Mouse (Mus musculus) embryonic fibroblast, embryonic 13.5 days (primary cell): Measurements from ENCODE around the gene Akap7. TPM values are rescaled to one million over a fixed set of nuclear protein-coding genes. Genes with fewer than 3 reads are reported as not detected.

Experiments used
- H3K27ac ChIP-seq: 2 replicates; pipeline ENCODE4 v1.5.1; 2012; ENCODE audit warnings: low read length, control low read depth, inconsistent platforms; ENCODE audit not compliant: insufficient read depth
- H3K4me1 ChIP-seq: 2 replicates; pipeline ENCODE4 v1.6.1; 2011; ENCODE audit warnings: low read length; ENCODE audit not compliant: control insufficient read depth, insufficient read depth
- H3K4me3 ChIP-seq: 2 replicates; pipeline ENCODE4 v1.5.1; 2011; ENCODE audit warnings: mild to moderate bottlenecking, control low read depth, low read length; ENCODE audit not compliant: insufficient read depth
- CTCF ChIP-seq: IDR thresholded peaks from 2 replicates; pipeline ENCODE4 v1.5.1; 2011; ENCODE audit warnings: mild to moderate bottlenecking, control low read depth, low read length, moderate library complexity, borderline replicate concordance; ENCODE audit not compliant: insufficient read depth
- POLR2A ChIP-seq: IDR thresholded peaks from 2 replicates; pipeline ENCODE4 v1.6.1; 2011; ENCODE audit warnings: low read depth, mild to moderate bottlenecking, control low read depth, low read length, moderate library complexity
- polyA plus RNA-seq: library from polyadenylated mRNA; stranded (reverse); fragments of >200 nt; gene quantifications from 2 replicates; pipeline ENCODE4 v1.2.4, GENCODE M21; 2011; ENCODE audit warnings: low read depth; ENCODE audit not compliant: missing spikeins, insufficient read length

Akap7 gene
- polyA plus RNA-seq, 1 experiment: 18.9 TPM

DNA sequence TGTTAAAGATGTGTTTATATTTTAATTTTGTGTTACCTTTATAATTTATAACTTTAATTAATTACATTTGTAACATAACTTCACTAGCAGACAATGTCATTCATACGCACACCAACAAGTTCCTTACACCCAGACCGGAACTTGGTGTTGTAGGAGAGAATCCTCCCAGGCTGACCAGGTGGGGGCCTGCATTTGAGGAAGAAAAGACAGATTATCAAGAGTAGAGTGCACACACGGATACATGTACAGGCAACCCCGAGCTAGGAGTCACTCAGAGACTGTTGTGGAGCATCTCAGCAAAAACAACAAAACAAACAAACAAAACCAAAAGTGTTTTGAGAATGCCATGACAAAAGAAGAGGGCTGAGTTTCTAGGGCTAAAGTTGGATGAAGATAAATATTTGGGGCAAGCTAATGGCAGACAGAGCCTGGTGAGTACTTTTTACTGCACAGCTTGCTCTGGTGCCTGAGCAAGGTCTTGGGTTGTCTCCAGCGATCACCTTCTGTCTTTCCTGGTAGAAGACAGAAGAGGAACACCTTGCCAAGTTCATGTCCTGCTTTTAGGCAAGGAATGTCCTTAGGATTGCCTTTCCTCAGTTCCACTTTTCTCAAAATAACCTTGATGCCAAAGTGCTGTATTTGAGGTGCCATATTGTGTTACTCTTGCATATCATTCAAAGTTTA, 186.7 kb downstream of the Akap7 start:
- Histone ChIP-seq H3K4me3 (no peak overlapping the region), H3K27ac (no peak overlapping the region), H3K4me1 (no peaks in the 10 kb centered on the region)
- no peak for TF ChIP-seq CTCF
- TF ChIP-seq POLR2A: no peak

Other genes starting within 250 kb of the Akap7 start
- gene Epb41l2, start 51.9 kb upstream of the Akap7 start, polyA plus RNA-seq: 134 and 138 TPM in 2 replicates
- not detected in 2 replicates for gene Smlr1, start 228.4 kb upstream of the Akap7 start, polyA plus RNA-seq